Comparison of ENCODE assay signal across 19 mouse cellular contexts in the genomic region with DNA sequence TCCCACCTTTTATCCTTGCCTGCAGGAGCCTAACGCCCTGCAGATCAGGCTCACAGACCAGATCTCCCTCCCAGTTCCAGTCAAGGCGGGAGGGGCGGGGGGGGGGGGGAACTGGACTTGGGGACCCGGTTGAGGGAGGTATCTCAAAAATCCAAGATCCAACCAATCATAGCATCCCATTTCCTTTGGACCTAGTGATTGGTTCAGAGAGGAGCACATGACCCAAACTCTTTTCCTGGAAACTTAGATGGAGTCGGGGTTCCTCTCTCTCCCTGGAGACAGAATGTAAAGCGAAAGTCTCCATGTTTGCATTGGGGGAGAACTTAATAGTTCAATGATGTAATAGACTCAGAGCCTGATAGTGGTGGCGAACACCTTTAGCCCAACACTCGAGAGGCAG. TPM values are rescaled to one million over a fixed set of nuclear protein-coding genes. Genes with fewer than 3 reads are reported as not detected.
"Had no signal": no experiment of that assay in that cellular context is flagged by ENCODE, and none has a peak within 500 bp of the region (broad histone marks: within the 10 kb centered on the region; RNA-seq: fewer than 3 reads in every experiment).

No protein-coding gene starts in this region.

- DNase-seq: lung, adult 18-20 months; lung, embryonic 14.5 days; lung, postnatal 10 days; lung, postnatal 4 days; midbrain, embryonic 14.5 days; retina, postnatal 1 day; right cerebral cortex, adult 18-20 months; right cerebral cortex, postnatal 25 days; right cerebral cortex, postnatal 4 days; spleen, adult 18-20 months; thymus, adult 18-20 months; thymus, postnatal 14 days; thymus, postnatal 36 days had no signal

- H3K9me3 ChIP-seq: midbrain, embryonic 12.5 days; neural tube, embryonic 13.5 days; neural tube, embryonic 15.5 days had no signal

- H3K9ac ChIP-seq: lung, embryonic 14.5 days; neural tube, embryonic 13.5 days; neural tube, embryonic 15.5 days had no signal

- H3K27me3 ChIP-seq: neural tube, embryonic 13.5 days; neural tube, embryonic 15.5 days had no signal

- H3K36me3 ChIP-seq: midbrain, embryonic 12.5 days; neural tube, embryonic 13.5 days; neural tube, embryonic 15.5 days had no signal

- ATAC-seq: midbrain, embryonic 16.5 days had no signal

- H3K4me2 ChIP-seq: lung, embryonic 14.5 days; midbrain, embryonic 12.5 days; neural tube, embryonic 13.5 days; neural tube, embryonic 15.5 days had no signal

- H3K4me3 ChIP-seq: midbrain, embryonic 12.5 days; myocyte; neural tube, embryonic 13.5 days; neural tube, embryonic 15.5 days had no signal

- H3K27ac ChIP-seq: midbrain, embryonic 12.5 days; neural tube, embryonic 13.5 days; neural tube, embryonic 15.5 days had no signal

RNA-seq across cellular contexts. Expression of a gene that starts 4.9 kb away (rescaled TPM):
- total RNA-seq: megakaryocyte-erythroid progenitor cell, adult 5-6 weeks had no signal

RNA-seq across cellular contexts. Expression of a gene that starts 8.2 kb away (rescaled TPM):
- total RNA-seq: megakaryocyte-erythroid progenitor cell, adult 5-6 weeks had no signal
